29 mouse cellular contexts compared by ENCODE assay signal in the genomic region with DNA sequence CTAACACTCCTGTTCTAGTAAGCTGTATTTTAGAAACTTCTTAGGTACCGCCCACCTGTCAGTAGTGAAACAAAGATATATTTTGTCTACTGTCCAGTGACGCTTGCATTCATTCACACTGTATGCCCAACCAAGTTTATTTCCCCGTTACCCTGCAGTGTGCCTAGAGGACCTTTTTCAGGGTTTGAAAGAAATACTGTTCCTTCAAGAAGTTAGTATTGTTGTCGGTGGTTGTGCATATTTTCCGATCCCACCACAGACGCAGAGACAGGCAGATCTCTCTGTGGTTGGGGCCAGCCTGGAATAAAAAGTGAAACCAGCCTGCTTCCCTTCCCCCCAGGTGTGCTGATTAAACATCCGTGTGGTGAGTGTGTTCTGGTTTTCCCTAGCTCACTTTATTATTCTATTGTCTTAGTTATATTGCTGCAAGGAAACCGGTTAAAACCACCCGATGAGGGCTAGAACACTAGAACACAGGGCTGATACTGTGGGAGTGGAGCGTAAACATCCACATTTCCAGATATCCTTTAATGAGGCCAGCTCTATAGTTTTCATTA. TPM values are rescaled to one million over a fixed set of nuclear protein-coding genes. Genes with fewer than 3 reads are reported as not detected.
DNase-seq lines count a peak whose midpoint lies in the region; ATAC-seq and TF ChIP-seq lines count a peak whose summit lies in the region.
"Had no signal": no experiment of that assay in that cellular context is flagged by ENCODE, and none has a peak within 500 bp of the region (broad histone marks: within the 10 kb centered on the region; RNA-seq: fewer than 3 reads in every experiment).

No protein-coding gene starts in this region.

- no peaks in the 10 kb centered on the region for H3K27me3 ChIP-seq in kidney, embryonic 14.5 days (ENCODE audit: control insufficient read depth, insufficient read depth, low read length)
- H3K27me3 ChIP-seq in kidney, postnatal 0 days (ENCODE audit: insufficient read depth, low read length): no peaks in the 10 kb centered on the region
- no peaks in the 10 kb centered on the region; the same call in 1 of the 2 replicates for H3K27me3 ChIP-seq in G1E (ENCODE audit: insufficient read depth, low read length)
- H3K27me3 ChIP-seq in forebrain, embryonic 12.5 days: peaks cover 5% of the 10 kb centered on the region
- H3K27me3 ChIP-seq: Patski had no signal

- H3K27ac ChIP-seq in kidney, embryonic 14.5 days (ENCODE audit: low read depth, low read length): peak overlapping the region; percentile 51; the same call in 1 of the 2 replicates
- peak overlapping the region; percentile 10; the same call in 1 of the 2 replicates for H3K27ac ChIP-seq in kidney, postnatal 0 days
- no peak overlapping the region for H3K27ac ChIP-seq in forebrain, embryonic 12.5 days
- H3K27ac ChIP-seq: embryonic facial prominence, embryonic 12.5 days; embryonic facial prominence, embryonic 15.5 days; forebrain, embryonic 13.5 days; heart, adult 2 months; heart, embryonic 13.5 days; hindbrain, embryonic 14.5 days; hindbrain, postnatal 0 days had no signal

- WGBS in kidney, embryonic 14.5 days: 81% methylated on average over 10 of the region's 10 CpGs
- 74% methylated on average over 10 of the region's 10 CpGs for WGBS in kidney, postnatal 0 days
- WGBS in large intestine, adult 2 months: 48% methylated on average over 10 of the region's 10 CpGs
- WGBS in forebrain, embryonic 12.5 days: 85% methylated on average over 10 of the region's 10 CpGs

- no peak overlapping the region for H3K4me2 ChIP-seq in kidney, embryonic 14.5 days (replicated peaks; ENCODE audit: low read depth, low read length)
- peak overlapping the region; percentile 76; the same call in 1 of the 2 replicates for H3K4me2 ChIP-seq in kidney, postnatal 0 days (ENCODE audit: low read length)
- no peak overlapping the region for H3K4me2 ChIP-seq in forebrain, embryonic 12.5 days
- H3K4me2 ChIP-seq: embryonic facial prominence, embryonic 12.5 days; embryonic facial prominence, embryonic 15.5 days; forebrain, embryonic 13.5 days; heart, embryonic 13.5 days; hindbrain, embryonic 14.5 days had no signal

- no peak overlapping the region for H3K9ac ChIP-seq in kidney, embryonic 14.5 days (ENCODE audit: low read depth, low read length)
- H3K9ac ChIP-seq in kidney, postnatal 0 days (ENCODE audit: low read depth, low read length): no peak overlapping the region
- H3K9ac ChIP-seq in forebrain, embryonic 12.5 days: no peak overlapping the region
- H3K9ac ChIP-seq: embryonic facial prominence, embryonic 12.5 days; embryonic facial prominence, embryonic 15.5 days; forebrain, embryonic 13.5 days; heart, embryonic 13.5 days; hindbrain, embryonic 14.5 days had no signal

- H3K4me1 ChIP-seq in kidney, embryonic 14.5 days (ENCODE audit: control insufficient read depth, insufficient read depth, low read length): 0 out of 2 replicates have a peak, but pooled peaks cover 13% of the 10 kb centered on the region
- peaks cover 12% of the 10 kb centered on the region; the same call in 1 of the 2 replicates for H3K4me1 ChIP-seq in kidney, postnatal 0 days (replicated peaks; ENCODE audit: insufficient read depth, low read length)
- peaks cover 63% of the 10 kb centered on the region for H3K4me1 ChIP-seq in G1E (ENCODE audit: insufficient read depth, low read depth, low read length)
- peaks cover 30% of the 10 kb centered on the region for H3K4me1 ChIP-seq in forebrain, embryonic 12.5 days
- H3K4me1 ChIP-seq: embryonic facial prominence, embryonic 12.5 days had no signal

- DNase-seq in kidney, postnatal 10 days: no peak
- no peak for DNase-seq in kidney, postnatal 0 days (ENCODE audit: low spot score)
- DNase-seq in kidney, postnatal 4 days: no peak
- DNase-seq in G1E (ENCODE audit: low spot score): no peak
- DNase-seq in large intestine, adult 2 months (ENCODE audit: low read depth, low spot score): peak; percentile 91
- DNase-seq in testis, postnatal 10 days (ENCODE audit: low spot score): no peak
- DNase-seq: adrenal gland, postnatal 10 days; adrenal gland, postnatal 36 days; cerebellum, adult 18-20 months; cerebellum, adult 9-10 months; cerebellum, postnatal 25 days; gastrocnemius, postnatal 10 days; gastrocnemius, postnatal 36 days; heart, adult 2 months; heart, postnatal 14 days; heart, postnatal 4 days had no signal

- ATAC-seq in kidney, embryonic 14.5 days (ENCODE audit: low FRiP score, low TSS enrichment): no peak
- ATAC-seq in kidney, postnatal 0 days (replicated peaks; ENCODE audit: low FRiP score, low read depth): no peak
- no peak for ATAC-seq in G1E (ENCODE audit: extremely low read depth, insufficient number of reproducible peaks, low FRiP score, poor library complexity, severe bottlenecking)
- no peak for ATAC-seq in forebrain, embryonic 12.5 days (ENCODE audit: low FRiP score)
- ATAC-seq: forebrain, embryonic 13.5 days; forebrain, embryonic 16.5 days; hindbrain, postnatal 0 days; Patski had no signal

- H3K4me3 ChIP-seq in kidney, embryonic 14.5 days (ENCODE audit: low read length): no peak overlapping the region
- H3K4me3 ChIP-seq in kidney, postnatal 0 days (replicated peaks; ENCODE audit: low read depth, low read length): no peak overlapping the region
- H3K4me3 ChIP-seq in G1E (ENCODE audit: low read depth, low read length): peak overlapping the region; percentile 41; the same call in 1 of the 2 replicates
- no peak overlapping the region for H3K4me3 ChIP-seq in forebrain, embryonic 12.5 days (replicated peaks)
- H3K4me3 ChIP-seq: embryonic facial prominence, embryonic 12.5 days; embryonic facial prominence, embryonic 15.5 days; erythroblast, embryonic 14.5 days; forebrain, embryonic 13.5 days; heart, adult 2 months; heart, embryonic 13.5 days had no signal

- H3K36me3 ChIP-seq in kidney, embryonic 14.5 days (ENCODE audit: control insufficient read depth, insufficient read depth, low read length): no peaks in the 10 kb centered on the region
- H3K36me3 ChIP-seq in kidney, postnatal 0 days (ENCODE audit: insufficient read depth, low read length): no peaks in the 10 kb centered on the region
- H3K36me3 ChIP-seq in G1E (replicated peaks): peaks cover 50% of the 10 kb centered on the region
- H3K36me3 ChIP-seq in forebrain, embryonic 12.5 days (replicated peaks): no peaks in the 10 kb centered on the region
- H3K36me3 ChIP-seq: embryonic facial prominence, embryonic 12.5 days; embryonic facial prominence, embryonic 15.5 days had no signal

- no peaks in the 10 kb centered on the region for H3K9me3 ChIP-seq in kidney, embryonic 14.5 days (ENCODE audit: control insufficient read depth, low read length)
- H3K9me3 ChIP-seq in kidney, postnatal 0 days (replicated peaks; ENCODE audit: low read length): no peaks in the 10 kb centered on the region
- no peaks in the 10 kb centered on the region for H3K9me3 ChIP-seq in G1E (replicated peaks)
- H3K9me3 ChIP-seq in forebrain, embryonic 12.5 days: no peaks in the 10 kb centered on the region
- H3K9me3 ChIP-seq: embryonic facial prominence, embryonic 12.5 days; embryonic facial prominence, embryonic 15.5 days; forebrain, embryonic 13.5 days; heart, embryonic 13.5 days had no signal

- no peak for TF ChIP-seq CTCF in kidney, postnatal 0 days (IDR thresholded peaks at IDR 0.05; ENCODE audit: low read depth)
- TF ChIP-seq CTCF in G1E (IDR thresholded peaks at IDR 0.05; ENCODE audit: low read depth, low read length): no peak

RNA-seq across cellular contexts. Expression of gene Pawr, which starts 3.9 kb away (rescaled TPM):
- polyA plus RNA-seq in kidney, embryonic 14.5 days (2014; fragmentation: Nextera tagmentation; extraction: Ambion mirVana): 25.3 and 26.4 TPM in 2 replicates
- polyA plus RNA-seq in kidney, postnatal 0 days (2015; fragmentation: Nextera tagmentation; extraction: Ambion mirVana): 21.0 and 28.5 TPM in 2 replicates
- total RNA-seq in G1E (2014; fragmentation: Nextera tagmentation) (81.5 and 92.3 TPM in 2 replicates), G1E (2017) (57.0 and 65.2 TPM in 2 replicates)
- 46.6 and 49.9 TPM in 2 replicates for polyA plus RNA-seq in G1E (2012)
- polyA plus RNA-seq in large intestine, adult 2 months (2012; rRNA removed): 7.3 and 12.4 TPM in 2 replicates
- polyA plus RNA-seq in forebrain, embryonic 12.5 days (2016; fragmentation: Nextera tagmentation; extraction: Ambion mirVana): 13.3 and 13.4 TPM in 2 replicates
- total RNA-seq: common myeloid progenitor, adult 5-6 weeks; granulocyte monocyte progenitor cell, adult 5-6 weeks had no signal
